Mouse (Mus musculus): Measurements from ENCODE around the gene Prdm5. TPM values are rescaled to one million over a fixed set of nuclear protein-coding genes. Genes with fewer than 3 reads are reported as not detected.

Gene Prdm5
- polyA plus RNA-seq, 1 experiment from 2014 or later = 5.8 TPM

DNA sequence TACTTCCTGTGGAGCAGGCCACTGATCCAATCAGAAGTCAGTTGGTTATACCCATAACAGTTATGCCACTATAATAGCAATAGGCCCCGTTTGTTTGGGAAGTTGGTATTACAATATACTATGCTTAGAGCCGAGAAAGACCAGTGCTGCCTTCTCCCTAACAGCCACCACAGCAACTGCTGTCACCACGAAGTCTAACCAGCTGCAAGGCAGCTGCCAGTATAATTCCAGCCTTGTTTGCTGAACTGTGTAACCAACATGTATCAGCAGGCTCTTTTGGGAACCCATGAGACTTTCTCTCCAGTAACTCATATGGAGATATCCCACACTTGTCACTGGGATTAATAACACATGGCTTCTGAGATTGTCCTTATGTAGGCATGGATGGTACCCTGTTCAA is 19.6 kb downstream of the Prdm5 start:
- DNase-seq (ENCODE audit: low spot score) = no peak

DNA sequence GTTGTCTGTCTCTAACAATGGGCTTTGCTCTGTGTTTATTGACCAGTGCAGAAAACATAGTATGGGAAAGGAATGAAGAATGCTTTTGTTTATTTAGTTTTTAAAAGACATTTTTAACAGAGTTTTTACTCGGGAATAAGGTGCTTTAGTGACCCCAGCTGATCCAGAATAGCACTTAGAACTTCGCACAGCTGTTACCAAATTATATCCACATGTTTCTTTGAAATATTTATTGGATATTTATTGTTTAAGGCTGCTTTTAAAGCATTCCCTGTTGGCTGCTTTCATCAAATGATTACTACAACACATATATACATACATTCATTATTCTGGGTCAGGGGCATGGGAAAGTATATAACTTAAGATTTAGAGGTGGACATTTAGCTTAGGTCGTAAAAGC is 32.9 kb downstream of the Prdm5 start:
- WGBS = 75% methylated on average over 3 of the region's 3 CpGs
- DNase-seq (ENCODE audit: low spot score) (no peak), ATAC-seq (ENCODE audit: low FRiP score) (no peak)
- Histone ChIP-seq H3K9ac (no peak overlapping the region), H3K36me3 (replicated peaks; ENCODE audit: control insufficient read depth, insufficient read depth) (no peaks in the 10 kb centered on the region), H3K27me3 (ENCODE audit: control insufficient read depth, insufficient read depth, low read length) (no peaks in the 10 kb centered on the region), H3K4me2 (replicated peaks) (no peak overlapping the region), H3K27ac (no peak overlapping the region), H3K4me1 (replicated peaks; ENCODE audit: control insufficient read depth, insufficient read depth, low read length) (no peaks in the 10 kb centered on the region), H3K4me3 (replicated peaks; ENCODE audit: low read length) (no peak overlapping the region), H3K9me3 (ENCODE audit: control insufficient read depth, low read length) (no peaks in the 10 kb centered on the region)

More for the DNA sequence above, 19.6 kb downstream of the Prdm5 start:
- Histone ChIP-seq H3K4me1 (replicated peaks; ENCODE audit: control insufficient read depth, insufficient read depth, low read length) (no peaks in the 10 kb centered on the region), H3K4me2 (replicated peaks) (no peak overlapping the region), H3K27ac (no peak overlapping the region), H3K27me3 (ENCODE audit: control insufficient read depth, insufficient read depth, low read length) (no peaks in the 10 kb centered on the region), H3K36me3 (replicated peaks; ENCODE audit: control insufficient read depth, insufficient read depth) (no peaks in the 10 kb centered on the region), H3K4me3 (replicated peaks; ENCODE audit: low read length) (no peak overlapping the region), H3K9ac (no peak overlapping the region), H3K9me3 (ENCODE audit: control insufficient read depth, low read length) (no peaks in the 10 kb centered on the region)
- ATAC-seq (ENCODE audit: low FRiP score) = no peak
- 93% methylated on average over 3 of the region's 3 CpGs for WGBS

DNA sequence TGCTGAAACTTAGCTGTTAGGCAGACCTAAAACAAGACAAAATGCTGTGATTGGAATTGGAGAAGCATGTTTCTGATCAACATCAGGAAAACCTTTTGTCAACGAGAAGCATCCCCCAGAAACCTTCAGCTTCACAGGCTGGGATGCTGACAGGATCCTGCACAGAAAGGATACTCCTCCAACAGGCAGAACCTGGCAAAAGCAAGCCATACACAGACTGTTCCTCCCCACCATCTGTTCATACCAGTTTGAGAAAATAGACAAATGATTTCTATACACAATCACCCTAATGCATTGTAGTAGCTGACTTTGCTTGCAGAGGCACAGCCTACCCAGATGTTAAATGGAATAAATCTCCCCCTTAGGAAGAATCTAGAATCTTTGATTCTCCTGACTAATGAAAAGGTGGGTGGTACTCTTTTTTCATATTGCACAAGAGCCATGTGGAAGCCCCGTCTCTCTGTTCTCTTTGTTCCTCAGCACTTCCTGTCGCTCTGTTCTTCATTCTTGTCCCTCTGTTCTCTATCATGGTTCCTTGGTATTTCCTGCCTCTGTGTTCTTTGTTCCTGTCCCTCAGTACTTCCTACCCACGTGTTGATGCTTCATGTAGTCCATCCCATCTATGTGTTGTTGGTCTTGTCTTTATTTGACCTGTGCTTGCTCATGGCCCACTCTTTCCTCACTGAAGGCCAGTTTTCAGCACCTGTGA is 39.4 kb downstream of the Prdm5 start:
- Histone ChIP-seq H3K9me3 (ENCODE audit: control insufficient read depth, low read length) (no peaks in the 10 kb centered on the region), H3K4me2 (replicated peaks) (no peak overlapping the region), H3K27ac (no peak overlapping the region), H3K4me1 (replicated peaks; ENCODE audit: control insufficient read depth, insufficient read depth, low read length) (no peaks in the 10 kb centered on the region), H3K27me3 (ENCODE audit: control insufficient read depth, insufficient read depth, low read length) (no peaks in the 10 kb centered on the region), H3K9ac (no peak overlapping the region), H3K4me3 (replicated peaks; ENCODE audit: low read length) (no peak overlapping the region), H3K36me3 (replicated peaks; ENCODE audit: control insufficient read depth, insufficient read depth) (no peaks in the 10 kb centered on the region)
- no peak for ATAC-seq (ENCODE audit: low FRiP score)
- 76% methylated on average over 4 of the region's 4 CpGs for WGBS
- DNase-seq (ENCODE audit: low spot score) = no peak

DNA sequence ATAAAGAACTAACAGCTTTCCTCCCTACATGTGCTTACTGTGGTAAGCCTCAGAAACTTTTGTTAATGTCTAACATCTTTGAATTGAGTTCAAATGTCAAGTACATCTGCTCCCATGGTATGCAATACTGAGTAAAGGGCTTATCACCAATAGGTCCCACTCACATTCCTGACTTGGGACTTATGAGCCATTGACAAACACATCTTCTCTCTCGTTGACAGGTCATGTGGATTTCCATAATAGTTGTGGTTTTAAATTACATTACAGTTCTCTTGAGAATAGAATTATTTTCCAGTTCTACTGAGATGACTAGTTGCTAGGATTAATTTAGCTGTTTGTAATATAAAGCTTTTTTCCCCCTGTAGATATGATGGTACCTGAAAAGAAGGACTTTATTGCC is 49.9 kb downstream of the Prdm5 start:
- H3K4me2 ChIP-seq (replicated peaks) = no peak overlapping the region
- no peak for ATAC-seq (ENCODE audit: low FRiP score)
- WGBS = 69% methylated on average over 1 of the region's 1 CpGs

DNA sequence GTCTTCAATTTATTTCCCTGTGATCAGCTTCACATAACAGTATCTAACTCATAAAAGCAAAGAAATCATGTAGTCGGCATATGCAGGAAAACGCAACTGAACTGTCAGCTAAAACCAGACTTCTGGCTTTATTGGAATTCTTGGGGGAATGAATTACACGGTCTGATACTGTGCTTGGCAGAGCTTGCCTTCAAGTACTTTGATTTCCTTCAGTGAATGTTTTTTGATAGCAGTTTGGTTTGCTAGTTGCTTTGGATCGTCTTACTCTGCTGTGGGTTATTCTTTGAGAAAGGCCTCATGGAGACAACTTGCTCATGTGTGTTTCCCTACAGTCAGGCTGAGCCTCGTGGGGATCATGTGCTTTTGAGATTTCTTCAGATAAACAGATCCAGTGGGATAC is 52.7 kb downstream of the Prdm5 start:
- no peaks in the 10 kb centered on the region for H3K36me3 ChIP-seq (replicated peaks; ENCODE audit: control insufficient read depth, insufficient read depth)
- no peak for ATAC-seq (ENCODE audit: low FRiP score)
- no peaks in the 10 kb centered on the region for H3K4me1 ChIP-seq (replicated peaks; ENCODE audit: control insufficient read depth, insufficient read depth, low read length)
- no peak overlapping the region for H3K4me2 ChIP-seq (replicated peaks)
- H3K4me3 ChIP-seq (replicated peaks; ENCODE audit: low read length) = no peak overlapping the region
- no peaks in the 10 kb centered on the region for H3K27me3 ChIP-seq (ENCODE audit: control insufficient read depth, insufficient read depth, low read length)
- WGBS = 90% methylated on average over 5 of the region's 5 CpGs
- no peak overlapping the region for H3K9ac ChIP-seq
- H3K9me3 ChIP-seq (ENCODE audit: control insufficient read depth, low read length) = no peaks in the 10 kb centered on the region; the same call in 1 of the 2 replicates
- no peak overlapping the region for H3K27ac ChIP-seq
- DNase-seq (ENCODE audit: low spot score) = no peak

More for the DNA sequence above, 49.9 kb downstream of the Prdm5 start:
- Histone ChIP-seq H3K27me3 (ENCODE audit: control insufficient read depth, insufficient read depth, low read length) (no peaks in the 10 kb centered on the region), H3K9ac (no peak overlapping the region), H3K4me1 (replicated peaks; ENCODE audit: control insufficient read depth, insufficient read depth, low read length) (no peaks in the 10 kb centered on the region), H3K9me3 (ENCODE audit: control insufficient read depth, low read length) (no peaks in the 10 kb centered on the region; the same call in 1 of the 2 replicates), H3K4me3 (replicated peaks; ENCODE audit: low read length) (no peak overlapping the region), H3K36me3 (replicated peaks; ENCODE audit: control insufficient read depth, insufficient read depth) (no peaks in the 10 kb centered on the region), H3K27ac (no peak overlapping the region)
- DNase-seq (ENCODE audit: low spot score) = no peak

DNA sequence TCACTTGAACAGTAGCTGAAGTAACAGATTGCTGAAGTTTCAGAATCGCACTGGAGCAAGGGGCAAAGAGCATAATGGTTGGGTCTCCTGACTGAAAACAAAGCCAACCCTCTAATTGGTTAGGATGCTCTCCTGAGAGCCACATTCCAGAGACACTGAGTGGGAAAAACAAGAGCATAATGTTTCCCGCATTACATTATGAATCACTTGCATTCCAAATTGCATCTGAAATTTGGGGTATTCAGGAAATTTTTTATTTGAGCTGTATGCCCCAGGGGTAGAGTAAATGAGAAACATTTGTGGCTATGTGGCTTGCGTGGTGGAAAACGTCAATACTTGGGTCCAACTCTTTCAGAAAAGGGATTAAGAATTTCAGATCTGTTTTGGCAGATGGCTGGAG is 55.2 kb downstream of the Prdm5 start:
- Histone ChIP-seq H3K36me3 (replicated peaks; ENCODE audit: control insufficient read depth, insufficient read depth) (no peaks in the 10 kb centered on the region), H3K27ac (no peak overlapping the region), H3K9me3 (ENCODE audit: control insufficient read depth, low read length) (no peaks in the 10 kb centered on the region; the same call in 1 of the 2 replicates), H3K9ac (no peak overlapping the region), H3K27me3 (ENCODE audit: control insufficient read depth, insufficient read depth, low read length) (no peaks in the 10 kb centered on the region), H3K4me3 (replicated peaks; ENCODE audit: low read length) (no peak overlapping the region), H3K4me2 (replicated peaks) (no peak overlapping the region), H3K4me1 (replicated peaks; ENCODE audit: control insufficient read depth, insufficient read depth, low read length) (no peaks in the 10 kb centered on the region)
- ATAC-seq (ENCODE audit: low FRiP score) (no peak), DNase-seq (ENCODE audit: low spot score) (no peak)
- 92% methylated on average over 4 of the region's 4 CpGs for WGBS

DNA sequence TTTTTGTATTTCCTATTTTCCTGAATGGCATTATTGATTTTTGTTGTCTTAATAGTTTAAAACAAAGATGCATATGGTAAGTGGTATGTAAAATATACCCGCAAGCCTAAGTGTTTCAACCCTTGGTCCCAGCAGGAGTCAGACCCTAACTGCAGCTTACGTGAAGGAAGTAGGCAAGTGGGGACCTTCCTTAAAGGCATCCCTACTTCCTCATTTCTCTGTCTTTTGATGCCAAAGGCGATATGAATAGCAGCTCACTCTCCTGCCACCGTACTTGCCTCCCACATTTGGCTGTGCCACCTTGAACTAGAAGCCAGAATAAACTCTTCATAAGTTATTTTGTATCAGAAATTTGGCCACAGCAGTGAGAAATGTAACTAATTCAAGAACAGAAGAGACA is 63.8 kb downstream of the Prdm5 start:
- ATAC-seq (ENCODE audit: low FRiP score) = no peak
- no peak overlapping the region for H3K27ac ChIP-seq
- WGBS = 88% methylated on average over 4 of the region's 4 CpGs

DNA sequence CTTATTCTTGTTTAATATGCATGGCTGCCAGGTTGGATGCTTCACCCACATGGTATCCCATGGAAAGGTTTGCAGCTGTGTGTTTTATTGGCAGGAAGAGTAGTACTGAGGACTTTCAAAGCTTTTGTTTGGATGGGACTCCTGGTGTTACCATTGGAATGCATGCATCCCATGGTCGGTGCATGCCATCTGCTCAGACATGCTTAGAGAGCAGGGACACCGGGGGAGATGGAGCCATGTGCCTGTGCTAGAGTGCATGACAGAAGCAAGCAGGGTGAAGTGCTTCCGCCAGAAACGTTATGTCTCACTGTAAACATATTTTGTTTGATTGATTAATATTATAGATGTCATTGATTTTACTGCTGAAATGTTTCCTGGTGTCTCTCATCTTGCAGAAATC is 70.3 kb downstream of the Prdm5 start:
- H3K4me3 ChIP-seq (replicated peaks; ENCODE audit: low read length) = no peak overlapping the region
- H3K27ac ChIP-seq = no peak overlapping the region
- no peaks in the 10 kb centered on the region for H3K4me1 ChIP-seq (replicated peaks; ENCODE audit: control insufficient read depth, insufficient read depth, low read length)
- no peak overlapping the region for H3K9ac ChIP-seq
- H3K4me2 ChIP-seq (replicated peaks) = no peak overlapping the region
- ATAC-seq (ENCODE audit: low FRiP score) (peak; percentile 71; the same call in 1 of the 2 replicates), DNase-seq (ENCODE audit: low spot score) (no peak)
- no peaks in the 10 kb centered on the region for H3K36me3 ChIP-seq (replicated peaks; ENCODE audit: control insufficient read depth, insufficient read depth)
- no peaks in the 10 kb centered on the region for H3K9me3 ChIP-seq (ENCODE audit: control insufficient read depth, low read length)
- H3K27me3 ChIP-seq (ENCODE audit: control insufficient read depth, insufficient read depth, low read length) = no peaks in the 10 kb centered on the region
- WGBS = 52% methylated on average over 4 of the region's 4 CpGs

More for the DNA sequence above, 63.8 kb downstream of the Prdm5 start:
- H3K9ac ChIP-seq = no peak overlapping the region
- H3K36me3 ChIP-seq (replicated peaks; ENCODE audit: control insufficient read depth, insufficient read depth) = no peaks in the 10 kb centered on the region
- no peaks in the 10 kb centered on the region for H3K9me3 ChIP-seq (ENCODE audit: control insufficient read depth, low read length)
- DNase-seq (ENCODE audit: low spot score) = no peak
- no peaks in the 10 kb centered on the region for H3K27me3 ChIP-seq (ENCODE audit: control insufficient read depth, insufficient read depth, low read length)
- H3K4me3 ChIP-seq (replicated peaks; ENCODE audit: low read length) = no peak overlapping the region
- H3K4me2 ChIP-seq (replicated peaks) = no peak overlapping the region
- H3K4me1 ChIP-seq (replicated peaks; ENCODE audit: control insufficient read depth, insufficient read depth, low read length) = no peaks in the 10 kb centered on the region

DNA sequence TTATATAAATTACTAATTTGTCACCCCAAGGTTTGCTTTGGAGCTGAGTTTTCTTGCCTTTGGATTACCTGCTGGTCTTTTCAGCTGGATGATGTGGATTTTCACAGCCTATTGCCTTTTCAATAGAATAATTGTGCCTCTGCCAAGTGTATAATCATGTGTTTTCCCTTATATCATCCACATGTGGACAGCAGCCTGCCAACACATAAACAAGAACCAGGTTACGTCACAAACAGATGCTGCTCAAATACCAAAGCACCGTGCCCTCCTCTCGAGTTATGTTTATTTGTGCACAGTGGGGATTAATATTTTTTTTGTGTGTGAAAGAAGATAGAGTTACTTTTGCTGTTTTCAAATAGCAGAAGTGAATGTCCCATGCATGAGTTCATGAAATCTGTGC is 70.9 kb downstream of the Prdm5 start:
- ATAC-seq (ENCODE audit: low FRiP score) = no peak

DNA sequence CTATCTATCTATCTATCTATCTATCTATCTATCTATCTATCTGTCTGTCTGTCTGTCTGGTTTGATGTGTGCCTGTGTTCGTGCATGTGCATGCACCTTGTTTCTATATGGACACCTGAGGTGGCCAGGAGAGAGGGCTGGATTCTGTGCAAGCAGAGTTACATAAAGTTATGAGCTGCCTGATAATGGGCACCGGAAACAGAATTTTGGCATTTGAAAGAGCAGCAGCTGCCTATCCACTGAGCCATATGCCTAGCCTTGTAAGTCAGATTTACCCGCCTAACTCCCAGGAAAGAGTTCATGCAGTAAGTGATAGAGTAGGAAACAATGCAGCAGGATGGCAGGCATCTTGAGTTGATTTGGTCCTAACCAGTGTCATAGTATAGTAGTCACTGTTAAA is 71.4 kb downstream of the Prdm5 start:
- DNase-seq (ENCODE audit: low spot score) = no peak
- no peak overlapping the region for H3K4me3 ChIP-seq (replicated peaks; ENCODE audit: low read length)
- no peak overlapping the region for H3K27ac ChIP-seq
- H3K4me1 ChIP-seq (replicated peaks; ENCODE audit: control insufficient read depth, insufficient read depth, low read length) = no peaks in the 10 kb centered on the region
- 82% methylated on average over 3 of the region's 3 CpGs for WGBS
- H3K9me3 ChIP-seq (ENCODE audit: control insufficient read depth, low read length) = no peaks in the 10 kb centered on the region
- H3K27me3 ChIP-seq (ENCODE audit: control insufficient read depth, insufficient read depth, low read length) = no peaks in the 10 kb centered on the region
- no peak overlapping the region for H3K4me2 ChIP-seq (replicated peaks)
- no peak for ATAC-seq (ENCODE audit: low FRiP score)
- no peak overlapping the region for H3K9ac ChIP-seq
- no peaks in the 10 kb centered on the region for H3K36me3 ChIP-seq (replicated peaks; ENCODE audit: control insufficient read depth, insufficient read depth)

More for the DNA sequence above, 70.9 kb downstream of the Prdm5 start:
- Histone ChIP-seq H3K27me3 (ENCODE audit: control insufficient read depth, insufficient read depth, low read length) (no peaks in the 10 kb centered on the region), H3K4me3 (replicated peaks; ENCODE audit: low read length) (no peak overlapping the region), H3K36me3 (replicated peaks; ENCODE audit: control insufficient read depth, insufficient read depth) (no peaks in the 10 kb centered on the region), H3K27ac (no peak overlapping the region), H3K4me1 (replicated peaks; ENCODE audit: control insufficient read depth, insufficient read depth, low read length) (no peaks in the 10 kb centered on the region), H3K4me2 (replicated peaks) (no peak overlapping the region), H3K9me3 (ENCODE audit: control insufficient read depth, low read length) (no peaks in the 10 kb centered on the region), H3K9ac (no peak overlapping the region)
- WGBS = 68% methylated on average over 3 of the region's 3 CpGs
- DNase-seq (ENCODE audit: low spot score) = no peak
